Comparison of ENCODE assay signal across 9 mouse cellular contexts in genomic region chr17:86404795-86405501, GRCm38 (mm10).
DNase-seq lines count a peak whose midpoint lies in the region; ATAC-seq and TF ChIP-seq lines count a peak whose summit lies in the region.
"Had no signal": no experiment of that assay in that cellular context is flagged by ENCODE, and none has a peak within 500 bp of the region (broad histone marks: within the 10 kb centered on the region; RNA-seq: fewer than 3 reads in every experiment).

No protein-coding gene starts in this region.

- no peak for DNase-seq in heart, postnatal 4 days
- peak; percentile 69 for DNase-seq in brain, embryonic 14.5 days (ENCODE audit: low read depth)
- DNase-seq in forebrain, postnatal 0 days = peak; percentile 54
- DNase-seq in left cerebral cortex, postnatal 14 days (ENCODE audit: low spot score in 2 of 2) = peak; percentile 56 to 65
- no peak for DNase-seq in retina, postnatal 1 day
- DNase-seq in lung, postnatal 25 days (ENCODE audit: low spot score) = no peak
- DNase-seq: thymus, postnatal 25 days had no signal

- no peak overlapping the region for H3K9ac ChIP-seq in heart, embryonic 11.5 days (ENCODE audit: low read depth, low read length)
- no peak overlapping the region for H3K9ac ChIP-seq in forebrain, postnatal 0 days

- TF ChIP-seq CTCF in brain, embryonic 14.5 days (IDR thresholded peaks at IDR 0.05; ENCODE audit: borderline replicate concordance, extremely low read depth, insufficient read depth, insufficient read length) = no peak
- TF ChIP-seq CTCF in forebrain, postnatal 0 days (IDR thresholded peaks at IDR 0.05; ENCODE audit: low read depth) = no peak; the same call in 1 of the 2 replicates

- 73% methylated on average over 11 of the region's 11 CpGs for WGBS in heart, embryonic 11.5 days (ENCODE audit: insufficient replicate concordance)
- WGBS in forebrain, postnatal 0 days = 59% methylated on average over 11 of the region's 11 CpGs

- H3K27ac ChIP-seq in heart, embryonic 11.5 days (ENCODE audit: low read depth, low read length) = peak overlapping the region; percentile 50
- H3K27ac ChIP-seq in forebrain, postnatal 0 days (ENCODE audit: low read depth, low read length) = peak overlapping the region; percentile 57; the same call in 1 of the 2 replicates

- H3K4me3 ChIP-seq in heart, embryonic 11.5 days (ENCODE audit: low read depth, low read length) = no peak overlapping the region
- H3K4me3 ChIP-seq in forebrain, postnatal 0 days (ENCODE audit: low read depth, low read length) = no peak overlapping the region

- TF ChIP-seq POLR2A in brain, embryonic 14.5 days (IDR thresholded peaks at IDR 0.05; ENCODE audit: borderline replicate concordance, extremely low read depth, insufficient read depth, insufficient read length, poor library complexity, severe bottlenecking) = no peak

- H3K36me3 ChIP-seq in heart, embryonic 11.5 days (ENCODE audit: control insufficient read depth, insufficient read depth, low read length) = no peaks in the 10 kb centered on the region
- no peaks in the 10 kb centered on the region for H3K36me3 ChIP-seq in forebrain, postnatal 0 days (ENCODE audit: insufficient read depth)

- intact Hi-C loops in left cerebral cortex, postnatal 14 days (cut with DNase I) = no loop called here

- H3K4me1 ChIP-seq in heart, embryonic 11.5 days (ENCODE audit: control insufficient read depth, insufficient read depth, low read length) = peaks cover 15% of the 10 kb centered on the region; the same call in 1 of the 2 replicates
- peaks cover 4% of the 10 kb centered on the region; the same call in 1 of the 2 replicates for H3K4me1 ChIP-seq in forebrain, postnatal 0 days (ENCODE audit: insufficient read depth)

- no peaks in the 10 kb centered on the region for H3K27me3 ChIP-seq in heart, embryonic 11.5 days (ENCODE audit: control insufficient read depth, insufficient read depth, low read length)
- H3K27me3 ChIP-seq in forebrain, postnatal 0 days (ENCODE audit: insufficient read depth, low read length) = no peaks in the 10 kb centered on the region

- H3K9me3 ChIP-seq in heart, embryonic 11.5 days (replicated peaks; ENCODE audit: control insufficient read depth, low read length) = no peaks in the 10 kb centered on the region
- H3K9me3 ChIP-seq in forebrain, postnatal 0 days (ENCODE audit: low read length) = no peaks in the 10 kb centered on the region

- H3K4me2 ChIP-seq in heart, embryonic 11.5 days = no peak overlapping the region
- H3K4me2 ChIP-seq in forebrain, postnatal 0 days (ENCODE audit: low read depth) = no peak overlapping the region

- ATAC-seq in heart, embryonic 11.5 days (replicated peaks; ENCODE audit: insufficient number of reproducible peaks, low FRiP score, low TSS enrichment) = no peak
- ATAC-seq in forebrain, postnatal 0 days = peak; percentile 42; the same call in 1 of the 2 replicates
- no peak for ATAC-seq in inflammation-experienced regulatory T-cells, adult 6 months

Comparison
In these comparisons a context has a peak if more than half of its experiments do, and no peak if none do; other contexts are left out.
1. DNase-seq: peak in brain, embryonic 14.5 days (single experiment), forebrain, postnatal 0 days (single experiment) and left cerebral cortex, postnatal 14 days (2 of 2); none in heart, postnatal 4 days (single experiment), retina, postnatal 1 day (single experiment) and lung, postnatal 25 days (single experiment).